Mouse (Mus musculus) gastrocnemius, postnatal 4 days (tissue): Measurements from ENCODE around the gene Eps8l1. TPM values are rescaled to one million over a fixed set of nuclear protein-coding genes. Genes with fewer than 3 reads are reported as not detected.

Source experiments
- microRNA-seq: library from miRNA; unstranded; fragments of <30 nt; microRNA quantifications from one replicate; pipeline ENCODE4 v1.2.0, GENCODE M21; 2021
- total RNA-seq, 2 experiments: library from RNA; stranded (reverse); gene quantifications; 2 replicates each; pipeline ENCODE4 v1.2.3; 2021

The Eps8l1 gene
- total RNA-seq, 2 experiments from 2014 or later = 2.4 to 5.1 TPM

Small RNA genes lying within 50 kb of the gene (microRNA-seq; reads per million reads assigned to microRNA genes)
- not detected for gene Gm24605

Other genes with a start within 250 kb of the Eps8l1 start
- under 1 TPM in 1 of 2 experiments, not detected in 1; 0.13 TPM for gene Lilra5, start 222.9 kb upstream of the Eps8l1 start, total RNA-seq
- gene Ncr1, start 123.0 kb upstream of the Eps8l1 start, total RNA-seq = not detected
- gene Gp6, start 62.9 kb upstream of the Eps8l1 start, total RNA-seq = not detected
- gene Rdh13, start 15.0 kb upstream of the Eps8l1 start, total RNA-seq = 10 to 100 TPM; 18.0 to 20.7 TPM
- gene Ppp1r12c, start 41.0 kb downstream of the Eps8l1 start, total RNA-seq = 10 to 100 TPM; 63.9 to 81.6 TPM
- 100 to 1,000 TPM; 466 to 479 TPM for gene Tnnt1, start 55.7 kb downstream of the Eps8l1 start, total RNA-seq
- 1 to 10 TPM; 1.7 to 3.0 TPM for gene Tnni3, start 63.6 kb downstream of the Eps8l1 start, total RNA-seq
- under 1 TPM; 0.26 to 0.44 TPM for gene Dnaaf3, start 71.8 kb downstream of the Eps8l1 start, total RNA-seq
- under 1 TPM in 1 of 2 experiments, not detected in 1; 0.25 TPM for gene Syt5, start 86.9 kb downstream of the Eps8l1 start, total RNA-seq
- gene Ptprh, start 143.4 kb downstream of the Eps8l1 start, total RNA-seq = not detected
- 1 to 10 TPM; 7.0 to 7.8 TPM for gene Tmem86b, start 170.7 kb downstream of the Eps8l1 start, total RNA-seq
- gene Ppp6r1, start 198.3 kb downstream of the Eps8l1 start, total RNA-seq = 10 to 100 TPM; 72.0 to 76.5 TPM
- gene Hspbp1, start 224.4 kb downstream of the Eps8l1 start, total RNA-seq = 10 to 100 TPM; 25.7 to 27.8 TPM
- 1 to 10 TPM; 6.7 to 7.3 TPM for gene Brsk1, start 229.9 kb downstream of the Eps8l1 start, total RNA-seq